Mouse (Mus musculus) bone marrow, adult 2 months (tissue): ENCODE measurements around the gene Gata1.

Experiments
- CTCF ChIP-seq: fragments of 200-500 bp; IDR thresholded peaks from 2 replicates; pipeline ENCODE4 v1.5.1; 2011; ENCODE audit warnings: low read length, control low read depth; ENCODE audit not compliant: control insufficient read depth, insufficient read depth
- POLR2A ChIP-seq: fragments of 200-500 bp; IDR thresholded peaks from 2 replicates; pipeline ENCODE4 v1.6.1; 2011; ENCODE audit warnings: low read depth, mild to moderate bottlenecking, control low read depth, low read length, borderline replicate concordance; ENCODE audit not compliant: control insufficient read depth

DNA sequence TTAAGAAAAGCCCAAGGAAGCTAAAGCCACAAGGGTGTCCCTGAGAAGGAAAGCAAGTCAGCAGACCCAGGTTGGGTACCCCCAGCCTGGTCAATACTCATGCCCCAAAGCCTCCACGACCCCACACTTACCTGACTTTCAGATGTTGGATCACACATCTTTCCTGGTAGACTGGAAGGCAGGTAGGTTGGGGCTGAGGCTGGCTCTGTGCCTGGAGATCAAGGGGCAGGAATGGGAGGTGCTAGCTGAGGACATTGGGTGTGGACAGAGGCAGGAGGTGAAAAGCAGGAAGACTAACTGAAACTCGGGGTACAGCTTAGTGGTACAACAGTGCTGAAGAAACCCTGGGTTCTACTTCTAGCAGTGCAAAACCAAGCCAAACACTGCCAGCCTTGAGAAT is 40.4 kb upstream of the Gata1 start, which contains the start of gene Glod5:
- TF ChIP-seq CTCF (no peak), POLR2A (no peak)
